15 mouse cellular contexts compared by ENCODE assay signal in the genomic region with DNA sequence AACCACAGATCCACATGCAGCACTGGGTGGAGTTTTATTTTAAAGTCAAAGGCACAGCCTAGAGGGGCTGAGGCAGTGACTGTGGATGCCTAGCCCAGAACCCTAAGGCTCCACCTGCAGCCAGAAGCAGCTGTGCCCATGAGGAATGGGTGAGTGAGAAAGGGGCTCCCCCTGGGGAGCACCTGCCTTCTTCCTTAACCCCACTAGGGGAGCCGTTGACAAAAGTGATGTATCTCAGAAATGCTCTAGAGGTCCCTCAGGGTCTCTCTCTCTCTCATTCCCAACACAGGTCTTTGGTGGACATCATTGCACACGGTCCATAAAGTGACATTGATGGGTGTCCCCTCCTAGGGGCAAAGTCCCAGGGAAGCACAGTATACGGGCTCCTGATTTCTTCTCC. TPM values are rescaled to one million over a fixed set of nuclear protein-coding genes. Genes with fewer than 3 reads are reported as not detected.
DNase-seq lines count a peak whose midpoint lies in the region; ATAC-seq and TF ChIP-seq lines count a peak whose summit lies in the region.
"Had no signal": no experiment of that assay in that cellular context is flagged by ENCODE, and none has a peak within 500 bp of the region (broad histone marks: within the 10 kb centered on the region; RNA-seq: fewer than 3 reads in every experiment).

No protein-coding gene starts in this region.

- no peaks in the 10 kb centered on the region; the same call in 1 of the 2 replicates for H3K4me1 ChIP-seq in liver, postnatal 0 days (ENCODE audit: insufficient read depth)
- peaks cover 42% of the 10 kb centered on the region for H3K4me1 ChIP-seq in liver, embryonic 12.5 days
- no peaks in the 10 kb centered on the region; the same call in 1 of the 2 replicates for H3K4me1 ChIP-seq in hindbrain, postnatal 0 days (ENCODE audit: insufficient read depth, low read length)
- no peaks in the 10 kb centered on the region for H3K4me1 ChIP-seq in stomach, postnatal 0 days (replicated peaks; ENCODE audit: control insufficient read depth, insufficient read depth)

- H3K9me3 ChIP-seq in liver, postnatal 0 days (ENCODE audit: low read length): no peaks in the 10 kb centered on the region
- no peaks in the 10 kb centered on the region for H3K9me3 ChIP-seq in liver, embryonic 12.5 days (replicated peaks)
- no peaks in the 10 kb centered on the region for H3K9me3 ChIP-seq in hindbrain, postnatal 0 days (ENCODE audit: low read length)
- H3K9me3 ChIP-seq in stomach, postnatal 0 days (ENCODE audit: control insufficient read depth, low read length): no peaks in the 10 kb centered on the region
- H3K9me3 ChIP-seq: embryonic facial prominence, embryonic 13.5 days; heart, embryonic 15.5 days had no signal

- no peak overlapping the region for H3K27ac ChIP-seq in liver, postnatal 0 days (ENCODE audit: low read depth)
- H3K27ac ChIP-seq in liver, embryonic 12.5 days: no peak overlapping the region
- H3K27ac ChIP-seq in hindbrain, postnatal 0 days: no peak overlapping the region
- no peak overlapping the region for H3K27ac ChIP-seq in stomach, postnatal 0 days (replicated peaks)
- H3K27ac ChIP-seq: embryonic facial prominence, embryonic 13.5 days; heart, embryonic 15.5 days had no signal

- 47% methylated on average over 3 of the region's 3 CpGs for WGBS in liver, postnatal 0 days (ENCODE audit: insufficient replicate concordance)
- WGBS in liver, embryonic 12.5 days (ENCODE audit: insufficient replicate concordance): 23% methylated on average over 3 of the region's 3 CpGs
- 18% methylated on average over 3 of the region's 3 CpGs for WGBS in hindbrain, postnatal 0 days
- WGBS in stomach, postnatal 0 days: 50% methylated on average over 3 of the region's 3 CpGs

- TF ChIP-seq CTCF in liver, postnatal 0 days (IDR thresholded peaks at IDR 0.05; ENCODE audit: low read depth): peak; percentile 37
- TF ChIP-seq CTCF in hindbrain, postnatal 0 days (IDR thresholded peaks at IDR 0.05; ENCODE audit: low read depth): peak; percentile 61
- peak; percentile 39; the same call in 1 of the 2 replicates for TF ChIP-seq CTCF in stomach, postnatal 0 days (IDR thresholded peaks at IDR 0.05; ENCODE audit: low read depth)

- peaks cover 3% of the 10 kb centered on the region for H3K36me3 ChIP-seq in liver, postnatal 0 days (replicated peaks; ENCODE audit: insufficient read depth, low read length)
- peaks cover 15% of the 10 kb centered on the region for H3K36me3 ChIP-seq in liver, embryonic 12.5 days
- no peaks in the 10 kb centered on the region for H3K36me3 ChIP-seq in hindbrain, postnatal 0 days (ENCODE audit: insufficient read depth, low read length)
- peaks cover 38% of the 10 kb centered on the region for H3K36me3 ChIP-seq in stomach, postnatal 0 days (ENCODE audit: control insufficient read depth, insufficient read depth, low read length)

- no peak for ATAC-seq in CD4-positive, CD25-positive, alpha-beta regulatory T cell, adult 4 months
- no peak for ATAC-seq in liver, postnatal 0 days
- no peak for ATAC-seq in liver, embryonic 12.5 days
- 0 out of 2 replicates have a peak, but pooled peaks have one; percentile 18 for ATAC-seq in hindbrain, postnatal 0 days
- no peak for ATAC-seq in stomach, postnatal 0 days (ENCODE audit: low FRiP score, low TSS enrichment)

- H3K4me3 ChIP-seq in liver, postnatal 0 days (ENCODE audit: low read depth, low read length): no peak overlapping the region
- no peak overlapping the region for H3K4me3 ChIP-seq in liver, embryonic 12.5 days
- no peak overlapping the region for H3K4me3 ChIP-seq in hindbrain, postnatal 0 days (ENCODE audit: low read length)
- no peak overlapping the region for H3K4me3 ChIP-seq in stomach, postnatal 0 days (ENCODE audit: low read depth, low read length)
- H3K4me3 ChIP-seq: heart, embryonic 15.5 days had no signal

- peaks cover 27% of the 10 kb centered on the region for H3K27me3 ChIP-seq in liver, postnatal 0 days (ENCODE audit: insufficient read depth, low read length)
- H3K27me3 ChIP-seq in liver, embryonic 12.5 days (replicated peaks): peaks cover 71% of the 10 kb centered on the region
- no peaks in the 10 kb centered on the region; the same call in 1 of the 2 replicates for H3K27me3 ChIP-seq in hindbrain, postnatal 0 days (ENCODE audit: insufficient read depth, low read length)
- H3K27me3 ChIP-seq in stomach, postnatal 0 days (ENCODE audit: control insufficient read depth, insufficient read depth, low read length): no peaks in the 10 kb centered on the region

- no peak overlapping the region for H3K9ac ChIP-seq in liver, postnatal 0 days (replicated peaks)
- no peak overlapping the region for H3K9ac ChIP-seq in liver, embryonic 12.5 days
- H3K9ac ChIP-seq in hindbrain, postnatal 0 days (replicated peaks; ENCODE audit: low read length): no peak overlapping the region
- H3K9ac ChIP-seq in stomach, postnatal 0 days (ENCODE audit: low read length): no peak overlapping the region
- H3K9ac ChIP-seq: heart, embryonic 15.5 days had no signal

- TF ChIP-seq EP300 in liver, postnatal 0 days (IDR thresholded peaks at IDR 0.05; ENCODE audit: low read depth): no peak
- TF ChIP-seq EP300 in stomach, postnatal 0 days (optimal IDR thresholded peaks at IDR 0.05): no peak

- H3K4me2 ChIP-seq in liver, postnatal 0 days (ENCODE audit: low read depth, low read length): no peak overlapping the region
- no peak overlapping the region for H3K4me2 ChIP-seq in liver, embryonic 12.5 days
- no peak overlapping the region for H3K4me2 ChIP-seq in hindbrain, postnatal 0 days (ENCODE audit: low read depth, low read length)
- no peak overlapping the region for H3K4me2 ChIP-seq in stomach, postnatal 0 days (replicated peaks; ENCODE audit: low read depth)

- DNase-seq in CD4-positive, CD25-positive, alpha-beta regulatory T cell, adult 2 months (ENCODE audit: low read depth, low spot score): peak; percentile 30
- DNase-seq in liver, postnatal 0 days: no peak
- peak; percentile 60 for DNase-seq in hindbrain, postnatal 0 days (ENCODE audit: low spot score)
- DNase-seq in stomach, postnatal 0 days (ENCODE audit: low spot score): no peak
- no peak for DNase-seq in ovary, postnatal 10 days (ENCODE audit: low spot score)
- no peak for DNase-seq in cerebellum, adult 11 months
- DNase-seq: adrenal gland, postnatal 36 days; cerebellum, adult 8-10 months; gastrocnemius, postnatal 10 days; kidney, adult 2 months; lung, postnatal 10 days had no signal

RNA-seq across cellular contexts. Expression of a gene that starts 11.4 kb away (rescaled TPM):
- polyA plus RNA-seq in CD4-positive, CD25-positive, alpha-beta regulatory T cell, adult 4 months (2017; shearing (Covaris generic)): 1 to 10 TPM; 6.4 to 8.3 TPM
- 4.2 and 5.2 TPM in 2 replicates for polyA plus RNA-seq in liver, postnatal 0 days (2015; fragmentation: Nextera tagmentation; extraction: Ambion mirVana)
- 8.5 and 8.7 TPM in 2 replicates for polyA plus RNA-seq in liver, embryonic 12.5 days (2016; fragmentation: Nextera tagmentation; extraction: Ambion mirVana)
- total RNA-seq in hindbrain, postnatal 0 days (2014; rRNA removed): 26.0 and 27.7 TPM in 2 replicates
- 19.5 and 22.1 TPM in 2 replicates for polyA plus RNA-seq in hindbrain, postnatal 0 days (2015; fragmentation: Nextera tagmentation; extraction: Ambion mirVana)
- 34.7 and 34.9 TPM in 2 replicates for polyA plus RNA-seq in stomach, postnatal 0 days (2015; fragmentation: Nextera tagmentation; extraction: Ambion mirVana)

RNA-seq across cellular contexts. Expression of a gene that starts 28.9 kb away (rescaled TPM):
- 1 to 10 TPM; 3.1 to 5.2 TPM for polyA plus RNA-seq in CD4-positive, CD25-positive, alpha-beta regulatory T cell, adult 4 months (2017; shearing (Covaris generic))
- 2.6 and 2.8 TPM in 2 replicates for polyA plus RNA-seq in liver, postnatal 0 days (2015; fragmentation: Nextera tagmentation; extraction: Ambion mirVana)
- 2.8 and 3.3 TPM in 2 replicates for polyA plus RNA-seq in liver, embryonic 12.5 days (2016; fragmentation: Nextera tagmentation; extraction: Ambion mirVana)
- total RNA-seq in hindbrain, postnatal 0 days (2014; rRNA removed): 1.8 and 2.2 TPM in 2 replicates
- polyA plus RNA-seq in hindbrain, postnatal 0 days (2015; fragmentation: Nextera tagmentation; extraction: Ambion mirVana): 1.2 and 1.5 TPM in 2 replicates
- 0.34 and 0.45 TPM in 2 replicates for polyA plus RNA-seq in stomach, postnatal 0 days (2015; fragmentation: Nextera tagmentation; extraction: Ambion mirVana)

Comparison
In these comparisons a context has a peak if more than half of its experiments do, and no peak if none do; other contexts are left out.
1. DNase-seq: peak in CD4-positive, CD25-positive, alpha-beta regulatory T cell, adult 2 months (single experiment) and hindbrain, postnatal 0 days (single experiment); none in liver, postnatal 0 days (single experiment), stomach, postnatal 0 days (single experiment), ovary, postnatal 10 days (single experiment) and cerebellum, adult 11 months (single experiment).
2. Peak in every context shown above with its lines, with median percentiles within 50 percentile points of each other: CTCF ChIP-seq.